Mouse (Mus musculus): ENCODE data around the gene Ryr2. TPM values are rescaled to one million over a fixed set of nuclear protein-coding genes. Genes with fewer than 3 reads are reported as not detected.
"Not testable (repeated sequence)": the region's sequence is repeated elsewhere in the genome, so short reads cannot be mapped to it uniquely, and the experiment has no call there.

The Ryr2 gene
- 0.10 and 0.16 TPM in 2 replicates for polyA plus RNA-seq (2012; rRNA removed)
- polyA plus RNA-seq (2014; fragmentation: Nextera tagmentation; extraction: Ambion mirVana): 0.19 and 0.53 TPM in 2 replicates

DNA sequence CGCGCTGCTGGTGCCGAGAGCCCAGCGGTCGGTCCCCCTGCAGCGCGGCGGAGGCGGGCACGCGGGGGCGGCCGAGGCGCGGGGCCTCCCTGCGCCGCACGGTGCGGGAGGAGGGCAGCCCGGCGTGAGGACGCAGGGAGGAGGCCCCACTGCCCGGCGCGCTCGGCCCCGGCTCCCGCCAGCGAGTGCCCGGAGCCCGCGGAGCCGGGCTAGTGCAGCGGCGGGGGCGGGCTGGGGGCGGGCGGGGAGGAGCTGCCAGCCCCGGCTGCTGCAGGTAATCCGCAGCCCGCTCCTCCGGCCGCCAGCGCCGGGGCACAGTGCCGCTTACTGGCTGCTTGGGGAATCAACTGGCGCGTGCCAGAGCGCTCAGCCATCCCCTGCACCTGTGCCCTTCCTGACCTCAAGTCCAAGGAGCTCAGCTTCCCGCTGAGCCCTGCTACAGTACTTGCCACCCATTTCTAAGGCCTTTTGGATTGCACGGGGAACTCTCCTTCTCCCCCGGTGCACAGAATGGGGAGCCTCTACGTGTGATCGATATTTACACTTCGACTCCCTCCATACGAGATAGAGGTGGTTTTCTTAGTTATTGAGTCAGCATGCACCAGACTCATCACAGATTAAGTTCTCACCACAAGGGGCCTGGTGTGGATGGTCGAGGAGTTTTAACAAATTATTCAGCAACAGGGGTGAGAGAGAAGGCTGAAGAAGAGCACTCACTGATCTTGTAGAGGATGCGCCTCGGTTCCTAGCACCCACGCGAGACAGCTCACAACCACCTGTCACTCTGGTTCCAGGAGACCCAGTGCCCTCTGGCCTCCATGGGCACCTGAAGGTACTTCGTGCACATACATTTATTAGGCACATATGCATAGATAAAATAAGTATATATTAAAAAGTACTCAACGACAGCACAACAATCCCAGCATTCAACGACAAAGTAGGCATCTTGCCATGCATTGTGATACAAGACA, at the start of gene Ryr2:
TSS of gene Ryr2 (minus strand) at position 284 of the 971 bp plus-strand sequence.
- H3K27me3 ChIP-seq (ENCODE audit: control insufficient read depth, insufficient read depth, low read length): peaks cover 36% of the 10 kb centered on the region
- H3K4me1 ChIP-seq (replicated peaks; ENCODE audit: control insufficient read depth in 2 of 2, insufficient read depth in 2 of 2, low read length in 1 of 2): no peaks in the 10 kb centered on the region
- DNase-seq (ENCODE audit: low read depth in 3 of 3, low spot score in 3 of 3) (no peak), ATAC-seq (ENCODE audit: insufficient read depth) (peak; percentile 67)
- TF ChIP-seq CTCF (IDR thresholded peaks at IDR 0.05; ENCODE audit: low read depth): peak; percentile 73
- TF ChIP-seq EP300 (IDR thresholded peaks at IDR 0.05; ENCODE audit: low read depth): no peak
- H3K9me3 ChIP-seq (ENCODE audit: control insufficient read depth, low read length): no peaks in the 10 kb centered on the region
- no peak within 1 kb of the TSS for H3K27ac ChIP-seq
- H3K9ac ChIP-seq (replicated peaks): no peak within 1 kb of the TSS
- H3K36me3 ChIP-seq (replicated peaks; ENCODE audit: control insufficient read depth, insufficient read depth, low read depth): no peaks in the 10 kb centered on the region
- peak within 1 kb of the TSS; percentile 60 for H3K4me2 ChIP-seq (ENCODE audit: low read depth)
- peak within 1 kb of the TSS; percentile 10 to 44; a peak in 3 of 4 replicates for H3K4me3 ChIP-seq (ENCODE audit: insufficient read depth in 1 of 2, low read depth in 2 of 2, low read length in 2 of 2)
- WGBS (ENCODE audit: insufficient replicate concordance): 11% methylated on average over 44 of the region's 64 CpGs

DNA sequence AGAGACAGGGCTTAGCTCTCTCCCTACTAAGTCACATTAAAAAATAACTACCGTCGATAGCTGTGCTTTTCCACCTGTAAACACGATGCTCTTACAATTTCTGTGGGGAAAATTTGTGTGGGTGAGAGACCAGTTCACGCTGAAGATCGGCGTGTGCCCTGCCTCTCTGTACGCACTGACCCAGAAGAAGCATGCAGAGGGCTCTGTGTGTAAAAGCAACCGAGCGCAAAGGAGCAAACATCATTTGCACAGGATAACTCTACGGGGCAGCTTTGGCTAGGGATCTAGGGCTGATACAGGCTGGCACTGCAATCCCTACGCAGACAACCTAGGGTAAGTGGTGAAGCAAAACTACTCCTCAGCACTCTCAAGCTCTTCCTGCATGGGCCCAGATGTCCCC, 47.2 kb upstream of the Ryr2 start:
- Histone ChIP-seq H3K4me2 (ENCODE audit: low read depth) (no peak overlapping the region), H3K9ac (replicated peaks) (no peak overlapping the region), H3K27me3 (ENCODE audit: control insufficient read depth, insufficient read depth, low read length) (no peaks in the 10 kb centered on the region), H3K9me3 (ENCODE audit: control insufficient read depth, low read length) (no peaks in the 10 kb centered on the region), H3K4me3 (ENCODE audit: insufficient read depth in 1 of 2, low read depth in 2 of 2, low read length in 2 of 2) (no peak overlapping the region), H3K4me1 (replicated peaks; ENCODE audit: control insufficient read depth in 2 of 2, insufficient read depth in 2 of 2, low read length in 1 of 2) (no peaks in the 10 kb centered on the region), H3K36me3 (replicated peaks; ENCODE audit: control insufficient read depth, insufficient read depth, low read depth) (no peaks in the 10 kb centered on the region), H3K27ac (no peak overlapping the region)
- 69% methylated on average over 11 of the region's 11 CpGs for WGBS (ENCODE audit: insufficient replicate concordance)
- ATAC-seq (ENCODE audit: insufficient read depth) (no peak), DNase-seq (ENCODE audit: low read depth in 3 of 3, low spot score in 3 of 3) (no peak)
- TF ChIP-seq EP300 (IDR thresholded peaks at IDR 0.05; ENCODE audit: low read depth) (no peak), CTCF (IDR thresholded peaks at IDR 0.05; ENCODE audit: low read depth) (no peak)

DNA sequence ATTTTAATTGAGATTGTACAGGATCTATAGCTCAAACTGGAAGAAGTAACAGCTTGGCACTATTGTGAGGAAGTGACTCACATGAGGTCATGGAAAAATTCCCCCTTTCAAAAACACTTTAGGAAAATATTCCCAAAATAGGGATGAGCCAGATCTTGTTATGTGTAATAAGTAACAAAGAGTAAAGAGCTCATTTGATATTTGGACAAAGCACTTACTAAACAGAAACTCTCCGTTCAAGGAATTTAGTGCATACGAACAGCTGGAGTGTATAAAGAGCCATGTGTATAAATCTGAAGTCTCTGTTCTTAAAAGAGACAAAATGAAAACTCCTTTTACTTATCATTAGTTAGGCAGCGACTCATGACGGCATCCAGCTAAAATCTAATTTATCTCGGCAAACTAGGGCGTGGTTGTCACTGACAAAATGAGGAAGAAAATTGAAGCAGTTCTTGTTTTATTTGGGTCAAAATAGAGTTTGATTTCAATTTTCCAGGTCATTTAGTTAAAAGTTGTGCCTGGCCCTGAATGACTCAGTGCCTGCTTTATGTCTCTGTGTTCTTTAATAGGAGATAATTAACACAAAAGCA, 40.3 kb upstream of the Ryr2 start:
- Histone ChIP-seq H3K36me3 (replicated peaks; ENCODE audit: control insufficient read depth, insufficient read depth, low read depth) (no peaks in the 10 kb centered on the region), H3K27ac (no peak overlapping the region), H3K9me3 (ENCODE audit: control insufficient read depth, low read length) (no peaks in the 10 kb centered on the region), H3K4me1 (replicated peaks; ENCODE audit: control insufficient read depth in 2 of 2, insufficient read depth in 2 of 2, low read length in 1 of 2) (no peaks in the 10 kb centered on the region), H3K4me3 (ENCODE audit: insufficient read depth in 1 of 2, low read depth in 2 of 2, low read length in 2 of 2) (no peak overlapping the region), H3K9ac (replicated peaks) (no peak overlapping the region), H3K4me2 (ENCODE audit: low read depth) (no peak overlapping the region), H3K27me3 (ENCODE audit: control insufficient read depth, insufficient read depth, low read length) (no peaks in the 10 kb centered on the region)
- TF ChIP-seq EP300 (IDR thresholded peaks at IDR 0.05; ENCODE audit: low read depth): no peak
- DNase-seq (ENCODE audit: low read depth in 3 of 3, low spot score in 3 of 3): no peak
- ATAC-seq (ENCODE audit: insufficient read depth): no peak
- 61% methylated on average over 6 of the region's 6 CpGs for WGBS (ENCODE audit: insufficient replicate concordance)

- H3K4me1 ChIP-seq (replicated peaks; ENCODE audit: control insufficient read depth in 2 of 2, insufficient read depth in 2 of 2, low read length in 1 of 2): no peaks in the 10 kb centered on the region
- DNase-seq (ENCODE audit: low read depth in 3 of 3, low spot score in 3 of 3) (no peak), ATAC-seq (ENCODE audit: insufficient read depth) (no peak)
- H3K9me3 ChIP-seq (ENCODE audit: control insufficient read depth, low read length): no peaks in the 10 kb centered on the region
- no peak overlapping the region for H3K4me2 ChIP-seq (ENCODE audit: low read depth)
- TF ChIP-seq EP300 (IDR thresholded peaks at IDR 0.05; ENCODE audit: low read depth) (no peak), CTCF (IDR thresholded peaks at IDR 0.05; ENCODE audit: low read depth) (no peak)
- no peak overlapping the region for H3K9ac ChIP-seq (replicated peaks)
- no peaks in the 10 kb centered on the region for H3K27me3 ChIP-seq (ENCODE audit: control insufficient read depth, insufficient read depth, low read length)
- WGBS (ENCODE audit: insufficient replicate concordance): 78% methylated on average over 2 of the region's 2 CpGs
- no peak overlapping the region for H3K4me3 ChIP-seq (ENCODE audit: insufficient read depth in 1 of 2, low read depth in 2 of 2, low read length in 2 of 2)
- H3K36me3 ChIP-seq (replicated peaks; ENCODE audit: control insufficient read depth, insufficient read depth, low read depth): no peaks in the 10 kb centered on the region
- H3K27ac ChIP-seq: no peak overlapping the region
Observed at GRCm38 (mm10) chr13:12146402-12146801, 39.7 kb upstream of the Ryr2 start.

- Histone ChIP-seq H3K36me3 (replicated peaks; ENCODE audit: control insufficient read depth, insufficient read depth, low read depth) (no peaks in the 10 kb centered on the region), H3K9ac (replicated peaks) (no peak overlapping the region), H3K27ac (no peak overlapping the region), H3K4me3 (ENCODE audit: insufficient read depth in 1 of 2, low read depth in 2 of 2, low read length in 2 of 2) (no peak overlapping the region), H3K4me1 (replicated peaks; ENCODE audit: control insufficient read depth in 2 of 2, insufficient read depth in 2 of 2, low read length in 1 of 2) (no peaks in the 10 kb centered on the region), H3K27me3 (ENCODE audit: control insufficient read depth, insufficient read depth, low read length) (no peaks in the 10 kb centered on the region), H3K4me2 (ENCODE audit: low read depth) (no peak overlapping the region), H3K9me3 (ENCODE audit: control insufficient read depth, low read length) (no peaks in the 10 kb centered on the region)
- WGBS (ENCODE audit: insufficient replicate concordance): 71% methylated on average over 5 of the region's 5 CpGs
- no peak for TF ChIP-seq EP300 (IDR thresholded peaks at IDR 0.05; ENCODE audit: low read depth)
- no peak for TF ChIP-seq CTCF (IDR thresholded peaks at IDR 0.05; ENCODE audit: low read depth)
- DNase-seq (ENCODE audit: low read depth in 3 of 3, low spot score in 3 of 3) (no peak), ATAC-seq (ENCODE audit: insufficient read depth) (no peak)
Observed at GRCm38 (mm10) chr13:12143347-12143746, 36.6 kb upstream of the Ryr2 start.

- DNase-seq (ENCODE audit: low read depth in 3 of 3, low spot score in 3 of 3); H3K27me3 ChIP-seq (ENCODE audit: control insufficient read depth, insufficient read depth, low read length); ATAC-seq (ENCODE audit: insufficient read depth); H3K27ac ChIP-seq; H3K4me3 ChIP-seq (ENCODE audit: insufficient read depth in 1 of 2, low read depth in 2 of 2, low read length in 2 of 2); H3K9me3 ChIP-seq (ENCODE audit: control insufficient read depth, low read length); H3K4me2 ChIP-seq (ENCODE audit: low read depth); H3K9ac ChIP-seq (replicated peaks); H3K36me3 ChIP-seq (replicated peaks; ENCODE audit: control insufficient read depth, insufficient read depth, low read depth): not testable (repeated sequence)
- WGBS (ENCODE audit: insufficient replicate concordance): 76% methylated on average over 10 of the region's 10 CpGs
- H3K4me1 ChIP-seq (replicated peaks; ENCODE audit: control insufficient read depth in 2 of 2, insufficient read depth in 2 of 2, low read length in 1 of 2): peaks cover 21 to 26% of the 10 kb centered on the region in 2 experiments
Observed at GRCm38 (mm10) chr13:12136461-12136860, 29.7 kb upstream of the Ryr2 start.

Data from liver, embryonic 14.5 days (tissue).